Mouse (Mus musculus) myocyte (in vitro differentiated cells): Measurements from ENCODE around the gene Abcd4.

Source experiments
- CEBPB ChIP-seq: IDR thresholded peaks from 2 replicates; pipeline ENCODE4 v1.6.1; 2011; ENCODE audit warnings: mild to moderate bottlenecking, moderate library complexity; ENCODE audit not compliant: poor library complexity, insufficient read depth, severe bottlenecking
- E2F4 ChIP-seq: IDR thresholded peaks from one replicate; pipeline ENCODE4 v1.6.1; 2011; ENCODE audit warnings: mild to moderate bottlenecking, control low read depth, moderate library complexity; ENCODE audit not compliant: insufficient read depth
- MAX ChIP-seq: IDR thresholded peaks from one replicate; pipeline ENCODE4 v1.6.1; 2011; ENCODE audit warnings: low read depth, mild to moderate bottlenecking, control low read depth
- MYOD1 ChIP-seq, 3 experiments: IDR thresholded peaks; one replicate each; pipeline ENCODE4 v1.6.1; 2011; ENCODE audit warnings: control low read depth in 2 of 3, low read depth in 2 of 3, mild to moderate bottlenecking in 2 of 3, moderate library complexity in 1 of 3; ENCODE audit not compliant: insufficient read length in 2 of 3, control insufficient read depth in 1 of 3
- MYOG ChIP-seq, 3 experiments: IDR thresholded peaks; one replicate each; pipeline ENCODE4 v1.6.1; 2011; ENCODE audit warnings: control low read depth in 2 of 3, low read depth in 2 of 3, mild to moderate bottlenecking in 2 of 3; ENCODE audit not compliant: insufficient read length in 2 of 3, control insufficient read depth in 1 of 3, insufficient read depth in 1 of 3
- POLR2A ChIP-seq: IDR thresholded peaks from one replicate; pipeline ENCODE4 v1.6.1; 2011; ENCODE audit warnings: low read depth, mild to moderate bottlenecking, control low read depth, moderate library complexity; ENCODE audit not compliant: insufficient read length
- POLR2AphosphoS2 ChIP-seq: IDR thresholded peaks from one replicate; pipeline ENCODE4 v1.6.1; 2011; ENCODE audit warnings: low read depth, control low read depth; ENCODE audit not compliant: insufficient read length
- REST ChIP-seq: IDR thresholded peaks from one replicate; pipeline ENCODE4 v1.6.1; 2011; ENCODE audit warnings: mild to moderate bottlenecking, control low read depth, moderate library complexity; ENCODE audit not compliant: insufficient read depth, insufficient read length
- SRF ChIP-seq: IDR thresholded peaks from one replicate; pipeline ENCODE4 v1.6.1; 2011; ENCODE audit warnings: low read depth; ENCODE audit not compliant: control insufficient read depth, insufficient read length
- TCF12 ChIP-seq: IDR thresholded peaks from one replicate; pipeline ENCODE4 v1.6.1; 2011; ENCODE audit warnings: mild to moderate bottlenecking, control low read depth; ENCODE audit not compliant: poor library complexity, insufficient read depth, severe bottlenecking
- USF1 ChIP-seq: IDR thresholded peaks from one replicate; pipeline ENCODE4 v1.6.1; 2011; ENCODE audit warnings: low read depth, mild to moderate bottlenecking, control low read depth, moderate library complexity

DNA sequence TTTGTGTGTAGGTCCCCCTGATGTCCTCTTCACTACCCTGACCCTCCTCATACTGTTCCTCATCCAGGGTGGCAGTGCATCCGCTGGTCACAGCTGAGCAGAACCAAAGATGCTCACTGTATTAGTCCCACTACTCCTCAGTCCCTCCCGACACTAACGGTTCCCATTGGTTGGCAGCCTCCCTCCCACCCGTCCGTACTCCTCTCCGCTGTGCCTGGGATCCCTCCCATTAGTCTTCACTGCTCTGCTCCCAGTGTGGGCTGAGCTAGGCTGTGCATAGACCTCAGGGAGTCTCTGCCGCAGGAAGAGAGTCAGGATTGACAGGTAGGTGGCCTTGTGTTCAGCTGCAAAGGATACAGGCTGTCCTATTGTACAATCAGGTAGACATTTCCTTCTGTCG is 18.9 kb downstream of the Abcd4 start:
- TF ChIP-seq POLR2A (no peak), CEBPB (no peak), MYOG (IDR thresholded peaks at IDR 0.05; ENCODE audit: control insufficient read depth in 1 of 3, insufficient read depth in 1 of 3, insufficient read length in 2 of 3, low read depth in 2 of 3) (no peak), MYOD1 (IDR thresholded peaks at IDR 0.05; ENCODE audit: control insufficient read depth in 1 of 3, insufficient read length in 2 of 3, low read depth in 2 of 3) (no peak), SRF (no peak), MAX (no peak), TCF12 (no peak), POLR2AphosphoS2 (no peak), USF1 (no peak), E2F4 (no peak), REST (no peak)
